Comparison of ENCODE assay signal across 7 mouse cellular contexts in genomic region chr9:44311136-44312134, GRCm38 (mm10). TPM values are rescaled to one million over a fixed set of nuclear protein-coding genes. Genes with fewer than 3 reads are reported as not detected.
A peak's percentile ranks its signal among the peaks of the same experiment; 100 is the strongest.
DNase-seq lines count a peak whose midpoint lies in the region; ATAC-seq lines count a peak whose summit lies in the region.

No protein-coding gene starts in this region.

- H3K4me1 ChIP-seq in kidney, embryonic 16.5 days (ENCODE audit: insufficient read depth, low read length) = peaks cover 9% of the 10 kb centered on the region; the same call in 1 of the 2 replicates

- H3K27ac ChIP-seq in kidney, embryonic 16.5 days (ENCODE audit: low read length) = peak overlapping the region; percentile 63

- no peaks in the 10 kb centered on the region for H3K9me3 ChIP-seq in kidney, embryonic 16.5 days (ENCODE audit: low read length)

- H3K36me3 ChIP-seq in kidney, embryonic 16.5 days (ENCODE audit: insufficient read depth, low read length) = peaks cover 44% of the 10 kb centered on the region

- peak overlapping the region; percentile 3 for H3K9ac ChIP-seq in kidney, embryonic 16.5 days (replicated peaks; ENCODE audit: low read length)

- ATAC-seq in kidney, embryonic 16.5 days (ENCODE audit: low FRiP score, low TSS enrichment) = peak; percentile 72; the same call in 1 of the 2 replicates
- ATAC-seq in megakaryocyte progenitor cell, adult 5-6 weeks (replicated peaks; ENCODE audit: poor library complexity) = 0 out of 2 replicates have a peak, but pooled peaks have one; percentile 23

- peak overlapping the region; percentile 30 for H3K4me2 ChIP-seq in kidney, embryonic 16.5 days (replicated peaks; ENCODE audit: low read depth, low read length)

- no peak overlapping the region; the same call in 1 of the 2 replicates for H3K4me3 ChIP-seq in kidney, embryonic 16.5 days (ENCODE audit: low read length)

- 17% methylated on average over 27 of the region's 27 CpGs for WGBS in kidney, embryonic 16.5 days

- DNase-seq in embryo, embryonic 9.5 days (ENCODE audit: extremely low spot score) = peak; percentile 46
- peak; percentile 65 to 78 for DNase-seq in heart, adult 9 months (ENCODE audit: low spot score in 2 of 2)
- no peak for DNase-seq in cerebellum, postnatal 10 days
- no peak for DNase-seq in urinary bladder, postnatal 25 days (ENCODE audit: low spot score)
- no peak for DNase-seq in spleen, postnatal 14 days (ENCODE audit: low spot score in 2 of 2)

- H3K27me3 ChIP-seq in kidney, embryonic 16.5 days (ENCODE audit: insufficient read depth, low read length) = no peaks in the 10 kb centered on the region

RNA-seq across cellular contexts. Expression of gene Hinfp, which starts 6.0 kb away (rescaled TPM):
- polyA plus RNA-seq in kidney, embryonic 16.5 days (2015; fragmentation: Nextera tagmentation; extraction: Ambion mirVana) = 27.2 and 31.1 TPM in 2 replicates
- total RNA-seq in megakaryocyte progenitor cell, adult 5-6 weeks (2015) = 13.4 and 17.6 TPM in 2 replicates
- 17.4 and 20.4 TPM in 2 replicates for total RNA-seq in megakaryocyte progenitor cell, adult 5-6 weeks (2017)

RNA-seq across cellular contexts. Expression of gene C2cd2l, which starts 8.7 kb away (rescaled TPM):
- 11.6 and 14.3 TPM in 2 replicates for polyA plus RNA-seq in kidney, embryonic 16.5 days (2015; fragmentation: Nextera tagmentation; extraction: Ambion mirVana)
- total RNA-seq in megakaryocyte progenitor cell, adult 5-6 weeks (2015) = 3.9 and 13.2 TPM in 2 replicates
- 2.4 and 5.3 TPM in 2 replicates for total RNA-seq in megakaryocyte progenitor cell, adult 5-6 weeks (2017)

RNA-seq across cellular contexts. Expression of gene Dpagt1, which starts 14.4 kb away (rescaled TPM):
- 45.4 and 53.9 TPM in 2 replicates for polyA plus RNA-seq in kidney, embryonic 16.5 days (2015; fragmentation: Nextera tagmentation; extraction: Ambion mirVana)
- total RNA-seq in megakaryocyte progenitor cell, adult 5-6 weeks (2015) = 50.3 and 54.8 TPM in 2 replicates
- 18.9 and 21.0 TPM in 2 replicates for total RNA-seq in megakaryocyte progenitor cell, adult 5-6 weeks (2017)

RNA-seq across cellular contexts. Expression of gene Abcg4, which starts 23.0 kb away (rescaled TPM):
- 2.8 TPM in 2 replicates for polyA plus RNA-seq in kidney, embryonic 16.5 days (2015; fragmentation: Nextera tagmentation; extraction: Ambion mirVana)
- total RNA-seq in megakaryocyte progenitor cell, adult 5-6 weeks (2015) = 3.9 and 7.4 TPM in 2 replicates
- 1.6 and 2.5 TPM in 2 replicates for total RNA-seq in megakaryocyte progenitor cell, adult 5-6 weeks (2017)

RNA-seq across cellular contexts. Expression of gene H2afx, which starts 23.1 kb away (rescaled TPM):
- 353 and 432 TPM in 2 replicates for polyA plus RNA-seq in kidney, embryonic 16.5 days (2015; fragmentation: Nextera tagmentation; extraction: Ambion mirVana)
- 109 and 111 TPM in 2 replicates for total RNA-seq in megakaryocyte progenitor cell, adult 5-6 weeks (2015)
- 270 and 329 TPM in 2 replicates for total RNA-seq in megakaryocyte progenitor cell, adult 5-6 weeks (2017)

Comparison
In these comparisons a context has a peak if more than half of its experiments do, and no peak if none do; other contexts are left out.
1. DNase-seq: peak in embryo, embryonic 9.5 days (single experiment) and heart, adult 9 months (2 of 2); none in cerebellum, postnatal 10 days (0 of 2), urinary bladder, postnatal 25 days (single experiment) and spleen, postnatal 14 days (0 of 2).